Mouse (Mus musculus) megakaryocyte, embryonic 14.5 days (primary cell): ENCODE data around the gene Inpp5b.

Experiments
- FLI1 ChIP-seq: IDR thresholded peaks from 2 replicates; pipeline ENCODE4 v1.6.1; 2012; ENCODE audit warnings: low read length, inconsistent platforms, mixed read lengths
- GATA1 ChIP-seq: IDR thresholded peaks from 3 replicates; pipeline ENCODE4 v1.6.1; 2012; ENCODE audit warnings: mixed read lengths, low read length, inconsistent platforms, borderline replicate concordance

DNA sequence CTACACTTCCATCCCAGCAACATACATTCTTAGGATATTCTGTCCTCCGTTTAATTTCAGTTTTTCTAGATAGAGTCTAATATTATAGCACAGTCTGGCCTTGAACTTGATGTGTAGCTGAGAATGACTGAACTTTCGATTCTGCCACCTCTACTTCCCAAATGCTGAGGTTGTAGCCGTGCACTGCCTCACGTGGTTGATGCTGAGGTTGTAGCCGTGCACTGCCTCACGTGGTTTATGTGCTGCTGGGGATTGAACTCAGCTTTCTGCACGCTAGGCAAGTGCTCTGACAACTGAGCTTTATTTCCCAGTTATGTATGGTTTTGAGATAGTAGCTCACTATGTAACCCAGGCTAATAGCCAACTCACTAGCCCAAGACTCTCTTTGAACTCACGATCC is 54.5 kb downstream of the Inpp5b start:
- TF ChIP-seq GATA1: no peak
- no peak for TF ChIP-seq FLI1
